Mouse (Mus musculus) erythroid progenitor cell, adult 5-6 weeks (primary cell): ENCODE data around the gene Hnrnpr. TPM values are rescaled to one million over a fixed set of nuclear protein-coding genes. Genes with fewer than 3 reads are reported as not detected.

Experiments
- ATAC-seq: replicated peaks from 2 replicates; pipeline ENCODE4 v1.8.0; 2016; ENCODE audit warnings: moderate number of reproducible peaks, mild to moderate bottlenecking, moderate TSS enrichment, inconsistent platforms; ENCODE audit not compliant: poor library complexity, low FRiP score, severe bottlenecking
- total RNA-seq, 2 experiments: library from RNA; stranded (forward) in 1 of 2; stranded (reverse) in 1 of 2; fragments of 150-400 nt in 1 of 2; fragments of 186-747, 209-891 nt in 1 of 2; gene quantifications; 2 replicates each; pipeline versions ENCODE4 v1.2.3 to v1.2.4; 2015 to 2017; ENCODE audit warnings: low replicate concordance in 2 of 2

Gene Hnrnpr
- total RNA-seq, 2 experiments from 2014 or later = 104 to 188 TPM

DNA sequence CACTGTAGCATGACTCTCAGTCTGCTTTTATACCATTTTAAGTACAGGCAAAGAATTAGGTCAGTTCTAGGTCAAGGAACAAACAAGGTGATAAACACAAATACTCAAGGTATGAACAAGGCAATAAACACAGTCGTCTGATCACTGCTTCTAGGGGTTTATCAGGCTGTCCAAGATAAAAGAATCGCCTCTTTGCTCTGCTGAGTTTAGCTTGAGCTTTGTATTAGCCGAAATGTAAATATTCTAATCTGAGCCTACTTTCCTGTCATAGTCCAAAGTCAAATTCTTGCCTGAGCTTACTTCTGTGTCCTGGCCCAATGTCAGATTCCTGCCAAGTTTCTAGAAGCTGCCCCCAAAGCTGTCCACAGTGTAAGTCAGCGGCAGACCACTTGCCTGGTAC, 8.3 kb upstream of the Hnrnpr start:
- no peak for ATAC-seq

DNA sequence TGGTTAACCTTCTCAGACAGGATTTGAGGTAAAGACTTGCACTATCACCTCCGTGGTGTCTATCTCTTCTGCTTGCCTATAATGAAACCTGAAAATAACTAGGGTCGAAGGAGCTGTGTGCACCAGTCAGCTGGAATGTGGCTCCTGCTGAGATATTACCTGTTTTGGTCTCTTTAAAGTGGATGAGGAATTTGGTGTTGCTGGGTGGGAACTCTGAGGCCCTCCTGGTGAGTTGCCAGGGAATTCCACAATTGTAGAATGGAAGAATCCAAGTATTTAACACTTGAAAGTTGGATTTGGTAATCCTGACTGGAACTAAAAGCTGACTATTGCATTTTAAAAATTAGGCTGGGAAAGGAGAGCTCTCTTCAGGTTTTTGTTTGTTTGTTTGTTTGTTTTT, 6.6 kb upstream of the Hnrnpr start:
- ATAC-seq = no peak

- ATAC-seq = no peak
Measured at GRCm38 (mm10) chr4:136308355-136308754, 2.4 kb upstream of the Hnrnpr start.

- peak; percentile 77 for ATAC-seq
Measured at GRCm38 (mm10) chr4:136309780-136310179, 962 bp upstream of the Hnrnpr start.

DNA sequence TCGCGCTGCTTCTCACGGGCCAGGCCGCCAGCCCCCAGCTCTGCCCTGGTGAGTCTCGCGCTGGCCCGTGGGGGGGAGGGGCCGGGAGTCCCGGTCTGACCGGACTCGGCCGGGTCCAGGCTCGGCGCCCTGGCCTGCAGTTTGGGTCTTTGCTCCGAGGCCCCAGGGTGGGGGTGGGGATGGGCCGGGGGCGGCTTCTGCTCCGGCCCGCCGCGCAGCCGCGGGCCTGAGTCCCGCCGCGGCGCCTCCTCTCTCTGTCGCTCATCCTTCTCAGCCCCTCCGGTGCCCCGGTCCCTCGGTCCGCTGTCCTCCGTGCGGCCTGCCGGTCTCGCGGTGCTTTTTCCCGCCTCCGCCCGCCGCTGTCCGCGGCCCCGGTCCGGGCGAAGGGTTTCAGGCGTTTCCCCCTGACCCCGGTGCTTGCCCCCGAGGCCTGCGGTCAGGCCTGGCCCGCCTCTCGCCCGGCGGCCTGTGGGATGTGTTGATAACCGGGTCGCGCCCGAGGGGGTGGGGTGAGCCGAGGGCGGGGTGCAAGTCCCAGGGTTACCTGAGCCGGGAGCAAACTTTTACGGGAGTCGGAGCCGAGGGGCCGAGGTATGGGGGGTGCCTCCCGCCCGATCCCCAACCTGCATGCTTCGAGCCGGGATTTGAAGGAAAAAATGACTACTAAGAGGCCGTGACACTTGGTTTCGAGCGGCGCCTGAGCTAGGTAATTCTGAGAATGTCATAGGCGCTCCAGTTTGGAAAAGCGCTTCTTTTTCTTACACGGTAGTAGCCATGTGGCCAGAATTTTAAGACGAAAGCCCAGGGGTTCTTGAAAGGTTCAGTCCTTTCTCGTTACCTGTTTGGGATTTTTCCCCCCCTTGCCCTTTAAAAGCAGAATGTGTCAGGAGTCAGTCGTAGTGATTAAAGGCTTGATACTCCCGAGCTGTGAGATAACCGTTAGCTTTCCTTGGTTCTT, 579 bp downstream of the Hnrnpr start:
- ATAC-seq = peak; percentile 70

DNA sequence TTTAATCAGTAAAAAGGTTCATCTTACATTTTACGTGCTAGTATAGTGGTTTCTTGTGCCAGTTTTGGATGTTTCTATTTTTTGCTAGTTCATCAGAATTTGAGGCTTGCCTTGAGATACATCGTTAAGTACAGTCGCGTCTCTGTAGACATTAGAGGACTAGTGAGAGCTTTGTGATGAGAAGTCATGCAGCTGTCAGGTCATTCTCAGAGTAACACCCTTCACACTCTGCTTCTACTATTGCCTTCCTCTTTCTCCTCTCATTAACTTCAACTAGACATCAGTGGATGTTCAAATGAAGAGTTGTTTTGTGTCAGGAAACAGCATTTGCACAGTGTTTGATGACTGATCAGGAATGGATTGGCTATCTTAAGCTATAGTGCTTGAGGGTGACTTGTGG, 1.9 kb downstream of the Hnrnpr start:
- ATAC-seq = no peak

GRCm38 (mm10) chr4:136317667-136318066, 6.9 kb downstream of the Hnrnpr start:
- no peak for ATAC-seq

GRCm38 (mm10) chr4:136320016-136320415, 9.3 kb downstream of the Hnrnpr start:
- ATAC-seq = no peak

GRCm38 (mm10) chr4:136324226-136324625, 13.5 kb downstream of the Hnrnpr start:
- ATAC-seq = no peak

- no peak for ATAC-seq
Measured at GRCm38 (mm10) chr4:136327238-136327637, 16.5 kb downstream of the Hnrnpr start.

DNA sequence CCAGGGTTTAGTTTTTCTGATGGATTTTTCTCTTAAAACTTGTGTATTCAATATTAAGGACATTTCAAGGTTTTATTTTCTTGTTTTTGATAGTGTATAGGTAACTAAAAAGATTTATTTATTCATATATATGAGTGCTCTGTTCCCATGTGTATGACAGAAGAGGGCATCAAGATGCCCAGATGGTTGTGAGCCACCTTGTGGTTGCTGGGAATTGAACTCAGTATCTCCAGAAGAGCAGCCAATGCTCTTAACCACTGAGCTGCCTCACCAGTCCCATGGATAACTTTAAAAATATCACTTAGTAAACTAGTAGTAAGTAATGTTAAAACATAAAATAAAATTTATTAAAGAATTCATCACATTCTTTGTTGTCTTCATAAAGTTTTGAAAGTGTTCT, 17.4 kb downstream of the Hnrnpr start:
- ATAC-seq = no peak

DNA sequence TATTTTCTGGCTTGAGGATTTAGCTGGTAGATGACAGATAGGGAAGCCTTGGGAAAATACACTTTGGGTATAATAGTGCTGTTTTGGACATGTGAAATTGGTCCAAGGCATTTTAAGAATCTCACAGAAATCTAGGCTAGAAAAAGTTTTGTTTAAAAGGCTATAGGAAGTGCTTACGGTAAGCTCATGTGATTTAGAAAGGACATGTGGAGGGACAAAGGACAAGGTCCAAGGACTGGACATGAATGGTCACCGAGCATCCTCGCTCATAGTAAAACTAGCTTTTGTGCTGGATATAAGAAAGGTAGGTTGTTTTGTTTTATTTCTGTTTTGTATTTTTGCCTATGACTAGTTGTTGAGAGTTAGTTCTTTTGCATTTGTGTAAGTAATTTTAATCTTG, 21.0 kb downstream of the Hnrnpr start:
- no peak for ATAC-seq

GRCm38 (mm10) chr4:136333191-136333590, 22.4 kb downstream of the Hnrnpr start:
- no peak for ATAC-seq

- ATAC-seq = no peak
Measured at GRCm38 (mm10) chr4:136335065-136335464, 24.3 kb downstream of the Hnrnpr start.

- no peak for ATAC-seq
Measured at GRCm38 (mm10) chr4:136337129-136337528, 26.4 kb downstream of the Hnrnpr start.

DNA sequence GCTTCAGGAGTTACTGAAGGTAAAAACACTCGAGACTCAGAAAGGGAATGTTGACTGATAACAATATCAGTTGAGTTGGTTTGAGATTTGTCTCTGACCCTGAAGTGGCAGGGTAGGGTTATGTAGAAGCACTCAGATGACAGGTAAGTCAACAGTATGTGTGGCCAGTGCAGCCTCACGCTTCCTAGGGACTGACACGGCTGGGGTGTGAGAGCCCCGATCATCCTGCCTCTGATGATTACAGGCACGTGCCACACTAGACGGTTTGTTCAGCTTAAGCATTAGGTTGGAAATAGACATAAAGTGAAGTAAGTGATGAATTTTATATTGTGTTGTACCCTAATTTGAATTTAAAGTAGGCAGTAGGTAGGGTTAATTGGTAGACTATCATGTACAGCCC, 38.9 kb downstream of the Hnrnpr start:
- ATAC-seq = no peak

DNA sequence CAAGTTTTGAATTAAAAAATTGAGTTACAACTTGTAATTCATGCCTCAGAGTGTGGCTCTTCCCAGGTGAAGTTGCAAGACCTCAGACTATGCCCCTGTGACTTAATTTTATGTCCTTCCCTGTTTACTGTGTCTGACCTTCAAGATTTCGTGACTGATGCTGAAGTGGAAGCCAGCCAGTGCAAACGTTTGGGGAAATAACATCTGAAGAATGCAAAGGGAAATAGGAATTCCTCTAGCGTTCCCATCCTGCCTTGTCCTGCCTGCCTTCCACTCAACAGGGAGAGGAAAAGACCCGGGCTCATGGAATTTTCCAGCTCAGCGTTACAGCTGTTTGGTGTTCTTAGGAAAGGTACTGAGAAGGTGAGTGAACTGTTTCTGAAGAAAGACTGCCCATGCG, 46.3 kb downstream of the Hnrnpr start:
- no peak for ATAC-seq

GRCm38 (mm10) chr4:136357429-136357828, 46.7 kb downstream of the Hnrnpr start:
- no peak for ATAC-seq

GRCm38 (mm10) chr4:136367856-136368255, 57.1 kb downstream of the Hnrnpr start:
- no peak for ATAC-seq

- no peak for ATAC-seq
Measured at GRCm38 (mm10) chr4:136369727-136370126, 59.0 kb downstream of the Hnrnpr start.

DNA sequence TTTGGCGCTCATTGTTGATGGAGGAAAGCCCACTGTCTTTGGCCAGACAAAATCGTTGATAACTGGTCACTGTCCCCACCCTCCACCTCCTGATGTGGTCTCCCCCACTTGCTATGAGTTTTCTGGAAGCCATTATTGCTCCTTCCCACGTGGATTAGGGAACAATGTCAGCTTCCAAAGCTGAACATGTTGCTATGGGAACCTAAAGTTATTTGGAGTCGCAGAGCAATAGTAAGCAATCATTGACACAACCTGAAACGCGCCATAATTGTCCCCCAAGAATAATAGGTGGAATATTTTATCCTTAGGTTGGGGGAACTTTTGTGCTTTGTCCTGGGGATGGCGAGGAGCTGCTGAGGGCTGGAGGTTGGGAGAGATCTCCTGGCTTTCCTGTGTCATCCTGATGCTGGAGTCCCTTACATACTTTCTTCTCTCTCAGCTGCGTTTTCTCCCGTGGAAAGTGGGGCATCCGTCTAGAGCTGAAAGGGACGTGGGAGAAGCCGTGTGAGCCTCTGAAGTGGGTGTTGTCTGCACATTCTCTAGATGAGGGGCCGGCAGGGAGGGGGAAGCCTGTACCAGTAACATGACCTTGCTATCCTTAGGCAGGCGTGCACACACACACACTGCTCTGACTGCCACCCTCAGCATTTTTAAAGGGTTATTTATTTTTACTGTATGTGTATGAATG, 62.9 kb downstream of the Hnrnpr start:
- no peak for ATAC-seq
